Mouse (Mus musculus) intestine, embryonic 14.5 days (tissue): ENCODE results near the gene Akna. TPM values are rescaled to one million over a fixed set of nuclear protein-coding genes. Genes with fewer than 3 reads are reported as not detected.

Experiments
- ATAC-seq: fragments of 200-750 bp; cut with Nextera tagmentation; replicated peaks from 2 replicates; pipeline ENCODE4 v1.8.0; 2017; ENCODE audit warnings: low read depth, moderate number of reproducible peaks, moderate TSS enrichment, moderate library complexity; ENCODE audit not compliant: low FRiP score, low TSS enrichment
- DNase-seq: peaks from one replicate; pipeline ENCODE4 v3.0.0-alpha.2; 2018; ENCODE audit warnings: low spot score
- H3K27ac ChIP-seq: fragments of 300-500 bp; sonication (generic); 2 replicates; pipeline ENCODE4 v1.5.1; 2014; ENCODE audit warnings: low read depth, mild to moderate bottlenecking, control low read depth
- H3K27me3 ChIP-seq: fragments of 300-500 bp; sonication (generic); replicated peaks from 2 replicates; pipeline ENCODE4 v1.6.1; 2014; ENCODE audit warnings: low read length, control low read depth; ENCODE audit not compliant: control insufficient read depth, insufficient read depth
- H3K36me3 ChIP-seq: fragments of 300-500 bp; sonication (generic); 2 replicates; pipeline ENCODE4 v1.6.1; 2014; ENCODE audit warnings: low read length, control low read depth; ENCODE audit not compliant: control insufficient read depth, insufficient read depth
- H3K4me1 ChIP-seq: fragments of 300-500 bp; sonication (generic); replicated peaks from 2 replicates; pipeline ENCODE4 v1.6.1; 2014; ENCODE audit warnings: low read length, control low read depth, mixed read lengths; ENCODE audit not compliant: control insufficient read depth, insufficient read depth
- H3K4me2 ChIP-seq: fragments of 300-500 bp; sonication (generic); 2 replicates; pipeline ENCODE4 v1.6.1; 2014; ENCODE audit warnings: low read length
- H3K4me3 ChIP-seq: fragments of 300-500 bp; sonication (generic); 2 replicates; pipeline ENCODE4 v1.5.1; 2014; ENCODE audit warnings: low read depth, low read length, control low read depth, mixed read lengths
- H3K9ac ChIP-seq: fragments of 300-500 bp; sonication (generic); 2 replicates; pipeline ENCODE4 v1.6.1; 2014; ENCODE audit warnings: mild to moderate bottlenecking, low read length
- H3K9me3 ChIP-seq: fragments of 300-500 bp; sonication (generic); 2 replicates; pipeline ENCODE4 v1.6.1; 2016; ENCODE audit warnings: low read length, control low read depth; ENCODE audit not compliant: control insufficient read depth
- WGBS: fragments of 180-500 bp; shearing (Covaris S2); extraction: QIAGEN DNeasy Blood & Tissue Kit; methylation state at CpG from one replicate; pipeline ENCODE4 v1.1.7; 2014; 5-methylcytosine and 5-hydroxymethylcytosine counted together
- polyA plus RNA-seq: library from polyadenylated mRNA; unstranded; fragments of >200 nt; fragmentation: Nextera tagmentation; extraction: Ambion mirVana; gene quantifications from 2 replicates; pipeline ENCODE4 v1.2.1, GENCODE M21; 2014

Akna gene
- polyA plus RNA-seq, 1 experiment from 2014 or later = 6.8 TPM

GRCm38 (mm10) chr4:63418270-63418669, 15.1 kb upstream of the Akna start:
- Histone ChIP-seq H3K36me3 (no peaks in the 10 kb centered on the region), H3K9ac (no peak overlapping the region), H3K27ac (no peak overlapping the region), H3K4me1 (peaks cover 4% of the 10 kb centered on the region; the same call in 1 of the 2 replicates), H3K4me3 (no peak overlapping the region), H3K4me2 (no peak overlapping the region), H3K9me3 (no peaks in the 10 kb centered on the region), H3K27me3 (no peaks in the 10 kb centered on the region)
- ATAC-seq (no peak), DNase-seq (no peak)
- 77% methylated on average over 11 of the region's 11 CpGs for WGBS

- H3K9me3 ChIP-seq = no peaks in the 10 kb centered on the region
- no peak overlapping the region for H3K4me3 ChIP-seq
- H3K36me3 ChIP-seq = no peaks in the 10 kb centered on the region
- H3K4me1 ChIP-seq = peaks cover 4% of the 10 kb centered on the region; the same call in 1 of the 2 replicates
- H3K27ac ChIP-seq = no peak overlapping the region
- DNase-seq (peak; percentile 93), ATAC-seq (peak; percentile 33; the same call in 1 of the 2 replicates)
- no peak overlapping the region for H3K4me2 ChIP-seq
- H3K9ac ChIP-seq = no peak overlapping the region
- 23% methylated on average over 9 of the region's 9 CpGs for WGBS
- H3K27me3 ChIP-seq = no peaks in the 10 kb centered on the region
Observed at GRCm38 (mm10) chr4:63417318-63417957, 14.3 kb upstream of the Akna start.

- Histone ChIP-seq H3K4me3 (no peak overlapping the region), H3K27ac (no peak overlapping the region), H3K9me3 (no peaks in the 10 kb centered on the region), H3K36me3 (no peaks in the 10 kb centered on the region), H3K4me1 (peaks cover 2% of the 10 kb centered on the region; the same call in 1 of the 2 replicates), H3K9ac (no peak overlapping the region), H3K4me2 (no peak overlapping the region), H3K27me3 (no peaks in the 10 kb centered on the region)
- WGBS = 75% methylated on average over 5 of the region's 5 CpGs
- DNase-seq (no peak), ATAC-seq (no peak)
Observed at GRCm38 (mm10) chr4:63414951-63415350, 11.8 kb upstream of the Akna start.

GRCm38 (mm10) chr4:63411222-63411621, 8.1 kb upstream of the Akna start:
- Histone ChIP-seq H3K9me3 (no peaks in the 10 kb centered on the region), H3K36me3 (no peaks in the 10 kb centered on the region), H3K4me1 (peaks cover 17% of the 10 kb centered on the region), H3K27ac (no peak overlapping the region), H3K4me3 (no peak overlapping the region), H3K9ac (no peak overlapping the region), H3K4me2 (no peak overlapping the region), H3K27me3 (no peaks in the 10 kb centered on the region)
- 50% methylated on average over 5 of the region's 5 CpGs for WGBS
- no peak for DNase-seq
- no peak for ATAC-seq

DNA sequence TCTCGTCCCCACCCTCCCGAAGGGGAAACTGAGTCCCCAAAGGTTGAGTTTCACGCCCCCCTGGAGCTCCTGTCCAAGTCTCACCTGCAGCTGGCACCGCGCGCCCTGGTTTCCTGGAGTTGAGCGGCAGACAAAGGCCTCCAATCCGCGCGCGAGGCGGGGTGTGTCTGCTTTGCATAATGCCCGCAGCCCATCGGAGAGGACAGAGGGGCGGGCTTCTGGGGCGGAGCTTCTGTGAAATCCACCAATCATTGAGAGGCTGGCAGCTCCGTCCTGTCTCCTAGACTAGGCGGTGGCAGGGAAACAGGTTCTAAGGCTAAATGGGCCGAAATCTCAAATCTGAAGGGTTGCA, 7.4 kb upstream of the Akna start:
- no peaks in the 10 kb centered on the region for H3K9me3 ChIP-seq
- peak; percentile 96 for DNase-seq
- ATAC-seq = peak; percentile 92
- no peak overlapping the region for H3K27ac ChIP-seq
- H3K4me3 ChIP-seq = peak overlapping the region; percentile 52
- H3K4me1 ChIP-seq = peaks cover 17% of the 10 kb centered on the region
- WGBS = 1% methylated on average over 19 of the region's 19 CpGs
- H3K4me2 ChIP-seq = peak overlapping the region; percentile 90
- H3K36me3 ChIP-seq = no peaks in the 10 kb centered on the region
- H3K9ac ChIP-seq = peak overlapping the region; percentile 5
- no peaks in the 10 kb centered on the region for H3K27me3 ChIP-seq

DNA sequence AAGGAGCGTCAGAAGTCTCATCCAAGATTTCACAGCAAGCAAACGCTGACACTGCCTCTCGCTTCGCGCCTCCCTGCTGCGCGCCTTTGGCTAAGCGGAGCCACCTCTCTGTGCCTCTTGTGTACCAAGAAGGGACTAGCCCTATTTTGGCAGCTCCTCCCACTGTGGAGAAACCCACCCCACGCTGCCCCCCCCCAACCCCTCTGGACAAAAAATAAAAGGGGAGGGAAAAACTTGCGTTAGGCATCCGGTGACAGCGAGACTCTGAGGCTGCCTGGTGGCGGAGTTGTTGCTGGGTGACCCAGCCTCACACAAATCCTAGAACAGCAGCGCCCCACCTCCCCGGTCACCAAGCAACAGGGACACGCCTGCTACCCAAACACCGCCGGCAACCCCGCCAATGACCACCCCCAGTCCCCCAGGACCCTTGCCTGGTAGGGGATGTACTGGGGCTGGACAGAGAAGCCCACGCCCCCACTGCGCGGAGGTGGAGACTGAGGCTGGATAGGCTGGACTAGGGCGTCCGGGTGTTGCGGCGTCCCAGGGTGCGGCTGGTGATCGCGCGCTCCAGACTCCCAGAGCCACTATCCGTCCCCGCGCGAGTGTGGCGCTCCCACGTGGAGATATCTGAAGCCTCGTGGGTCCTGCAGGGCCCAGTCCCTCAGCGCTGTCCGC, 6.9 kb upstream of the Akna start:
- peak; percentile 82 for ATAC-seq
- no peak for DNase-seq
- no peak overlapping the region for H3K27ac ChIP-seq
- peaks cover 21% of the 10 kb centered on the region for H3K4me1 ChIP-seq
- under 1% methylated on average over 37 of the region's 39 CpGs for WGBS
- peak overlapping the region; percentile 5 for H3K9ac ChIP-seq
- H3K4me3 ChIP-seq = peak overlapping the region; percentile 52
- H3K27me3 ChIP-seq = no peaks in the 10 kb centered on the region
- H3K9me3 ChIP-seq = no peaks in the 10 kb centered on the region
- H3K36me3 ChIP-seq = no peaks in the 10 kb centered on the region
- peak overlapping the region; percentile 90 for H3K4me2 ChIP-seq

- no peak overlapping the region for H3K27ac ChIP-seq
- WGBS = 3% methylated on average over 18 of the region's 18 CpGs
- no peaks in the 10 kb centered on the region for H3K9me3 ChIP-seq
- H3K27me3 ChIP-seq = no peaks in the 10 kb centered on the region
- H3K4me2 ChIP-seq = peak overlapping the region; percentile 90
- H3K4me1 ChIP-seq = peaks cover 25% of the 10 kb centered on the region
- H3K4me3 ChIP-seq = peak overlapping the region; percentile 52
- H3K36me3 ChIP-seq = no peaks in the 10 kb centered on the region
- peak overlapping the region; percentile 5 for H3K9ac ChIP-seq
- no peak for ATAC-seq
- DNase-seq = peak; percentile 66
Observed at GRCm38 (mm10) chr4:63409317-63409907, 6.3 kb upstream of the Akna start.

GRCm38 (mm10) chr4:63408649-63409048, 5.5 kb upstream of the Akna start:
- peaks cover 33% of the 10 kb centered on the region for H3K4me1 ChIP-seq
- no peak overlapping the region for H3K27ac ChIP-seq
- H3K9ac ChIP-seq = no peak overlapping the region
- DNase-seq (peak; percentile 76), ATAC-seq (peak; percentile 40; the same call in 1 of the 2 replicates)
- H3K9me3 ChIP-seq = no peaks in the 10 kb centered on the region
- no peak overlapping the region for H3K4me3 ChIP-seq
- no peaks in the 10 kb centered on the region for H3K27me3 ChIP-seq
- 13% methylated on average over 8 of the region's 8 CpGs for WGBS
- peak overlapping the region; percentile 90 for H3K4me2 ChIP-seq
- H3K36me3 ChIP-seq = no peaks in the 10 kb centered on the region
